Mouse (Mus musculus) cerebellum, adult 2 months (tissue): ENCODE data around the gene Ppp2r3c.
"Not testable (repeated sequence)": the region's sequence is repeated elsewhere in the genome, so short reads cannot be mapped to it uniquely, and the experiment has no call there.

Source experiments
- CTCF ChIP-seq: fragments of 200-500 bp; IDR thresholded peaks from 2 replicates; pipeline ENCODE4 v1.5.1; 2011; ENCODE audit warnings: low read depth, mild to moderate bottlenecking, control low read depth, low read length, moderate library complexity, borderline replicate concordance; ENCODE audit not compliant: insufficient read depth
- POLR2A ChIP-seq: fragments of 200-500 bp; IDR thresholded peaks from 2 replicates; pipeline ENCODE4 v1.6.1; 2011; ENCODE audit warnings: low read length, control low read depth, borderline replicate concordance; ENCODE audit not compliant: insufficient read depth

DNA sequence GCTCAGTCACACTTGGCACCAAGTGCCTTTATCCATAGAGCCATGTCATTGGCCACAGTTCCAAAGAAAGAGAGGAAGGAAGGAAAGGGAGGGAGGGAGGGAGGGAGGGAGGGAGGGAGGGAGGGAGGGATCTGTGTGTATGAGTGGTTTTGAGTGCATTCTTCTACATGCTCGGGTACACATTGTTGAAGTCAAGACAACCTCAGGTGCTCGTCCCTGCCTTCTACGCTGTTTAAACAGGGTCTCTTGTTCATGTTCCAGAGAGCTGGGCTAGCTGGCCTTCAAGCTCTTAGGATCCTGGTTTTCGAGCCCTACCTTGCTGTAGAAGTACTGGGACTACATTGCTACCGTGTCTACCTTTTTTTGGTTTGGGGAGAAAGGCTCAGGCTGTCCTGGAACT lies 39.4 kb downstream of the Ppp2r3c start:
- TF ChIP-seq POLR2A, CTCF: not testable (repeated sequence)
